Mouse (Mus musculus) natural killer cell, adult 2 months (primary cell): ENCODE results near the gene Vmn2r70.

Experiments used
- DNase-seq, 2 experiments: peaks; one replicate each; pipeline ENCODE4 v3.0.0; 2022; ENCODE audit warnings: low spot score in 2 of 2

Gene Vmn2r70

DNA sequence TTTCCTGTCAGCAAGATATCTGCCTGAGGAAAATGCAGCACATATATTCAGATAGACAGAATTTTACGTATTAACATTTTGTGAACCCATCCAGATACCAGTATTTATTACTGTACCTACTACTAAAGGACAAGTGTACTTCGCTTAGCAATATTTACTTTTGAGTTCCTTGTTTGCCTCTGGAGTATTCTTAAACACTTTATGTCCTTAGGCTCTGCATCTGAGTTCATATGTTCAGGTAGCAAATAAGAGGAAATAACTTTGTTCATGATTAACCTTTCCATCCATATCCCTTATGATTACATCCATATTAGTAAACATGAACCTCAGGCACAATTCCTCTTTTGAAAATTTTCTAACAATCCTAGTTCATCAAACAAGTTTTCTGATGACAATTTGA lies at the start of gene Vmn2r70:
TSS of gene Vmn2r70 (minus strand) at position 101 of the 400 bp plus-strand sequence.
- no peak for DNase-seq

- no peak for DNase-seq
Measured at GRCm38 (mm10) chr7:85562787-85563186, 6.2 kb downstream of the Vmn2r70 start, which contains the start of gene Vmn2r71. Gene Vmn2r71, plus strand, starts transcription at chr7:85563087.

- DNase-seq: no peak
Measured at GRCm38 (mm10) chr7:85543118-85543517, 25.9 kb downstream of the Vmn2r70 start.

DNA sequence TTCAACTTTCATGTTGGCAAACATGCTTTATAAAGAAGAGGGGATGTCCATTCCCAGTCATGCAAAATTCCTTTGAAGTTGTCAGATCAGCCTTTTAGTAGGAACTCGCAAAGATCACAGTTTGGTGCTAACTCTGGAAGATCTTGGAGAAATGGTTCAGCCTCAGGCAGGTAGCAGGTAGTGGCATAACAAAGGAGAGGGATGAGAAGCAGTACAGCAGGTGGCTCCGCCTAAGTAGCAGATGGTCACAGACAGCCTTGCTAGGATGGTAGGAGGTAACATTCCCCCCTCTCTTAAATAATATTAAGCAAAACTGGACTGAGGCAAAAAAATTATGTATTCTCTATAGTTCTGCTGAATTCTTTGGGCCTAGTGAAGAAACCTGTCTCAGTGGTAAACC lies 26.9 kb downstream of the Vmn2r70 start:
- DNase-seq: no peak
